Mouse (Mus musculus) neutrophil, adult 5-6 weeks (primary cell): Measurements from ENCODE around the gene Gm48552. TPM values are rescaled to one million over a fixed set of nuclear protein-coding genes. Genes with fewer than 3 reads are reported as not detected.

Source experiments
- ATAC-seq: fragments of 151-379, 151-347 bp; 2 replicates; pipeline ENCODE4 v1.8.0; 2017; ENCODE audit warnings: mild to moderate bottlenecking, moderate TSS enrichment; ENCODE audit not compliant: insufficient number of reproducible peaks, poor library complexity, low FRiP score, severe bottlenecking; ENCODE audit errors: extremely low read depth
- total RNA-seq: library from RNA; stranded (forward); fragments of 200-1000 nt; gene quantifications from 2 replicates; pipeline ENCODE4 v1.2.3, GENCODE M21; 2017

Gene Gm48552
- total RNA-seq, 1 experiment from 2014 or later, result not detected

DNA sequence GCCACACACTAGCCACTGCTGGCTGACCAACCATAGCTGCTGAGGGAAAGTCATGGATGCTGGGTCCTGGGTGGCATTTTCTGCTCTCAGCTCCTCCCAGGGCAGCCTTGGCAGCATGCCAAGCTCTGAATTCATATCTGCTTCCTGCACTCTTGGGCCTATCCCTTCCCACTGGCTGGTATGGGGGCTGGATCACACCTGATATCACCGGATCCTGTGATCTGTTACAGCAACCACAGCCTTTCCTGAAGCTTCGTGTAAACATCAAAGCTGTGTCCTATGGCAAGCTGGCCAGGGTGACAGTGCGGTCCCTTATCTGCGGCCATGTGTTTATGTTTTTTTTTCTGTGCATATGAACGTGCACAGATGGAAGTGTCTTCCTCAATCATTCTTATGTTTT is 6.8 kb upstream of the Gm48552 start:
- no peak for ATAC-seq

DNA sequence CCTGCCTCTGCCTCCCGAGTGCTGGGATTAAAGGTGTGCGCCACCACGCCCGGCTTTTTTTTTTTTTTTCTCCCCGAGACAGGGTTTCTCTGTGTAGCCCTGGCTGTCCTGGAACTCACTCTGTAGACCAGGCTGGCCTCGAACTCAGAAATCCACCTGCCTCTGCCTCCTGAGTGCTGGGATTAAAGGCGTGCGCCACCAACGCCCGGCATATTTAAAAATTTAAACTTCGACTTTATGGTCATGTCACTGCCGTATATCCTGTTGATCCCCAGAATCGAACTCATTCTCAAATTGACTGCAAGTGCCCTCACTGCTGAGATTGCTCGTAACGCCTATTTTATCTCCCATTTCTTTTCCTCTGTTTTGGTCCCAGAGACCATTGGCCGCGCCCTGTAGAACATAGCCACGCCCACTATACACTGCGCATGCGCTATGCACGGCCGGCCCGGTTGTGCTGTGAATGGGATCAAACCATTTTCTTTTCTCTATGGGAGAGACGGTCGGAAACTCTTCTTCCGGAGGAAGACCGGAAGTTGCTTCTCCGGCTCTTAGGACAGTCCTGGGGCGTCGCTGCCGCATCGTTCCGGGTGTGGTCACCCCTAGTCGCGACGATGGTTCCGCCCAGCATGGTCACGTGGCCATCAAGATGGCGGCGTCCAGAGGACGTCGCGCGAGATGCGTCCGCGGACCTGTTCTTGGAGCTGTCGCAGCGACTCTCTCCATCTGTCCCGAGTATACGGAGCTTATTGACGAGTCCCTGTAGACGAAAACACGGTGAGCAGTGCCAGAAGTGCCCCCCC is 4.8 kb upstream of the Gm48552 start, which contains the start of the genes Dohh and Gm48551:
Dohh (plus strand) TSS at position 627 of the 803 bp plus-strand sequence.
Gm48551 (plus strand) TSS at position 665 of the 803 bp plus-strand sequence.
- peak; percentile 95 for ATAC-seq

DNA sequence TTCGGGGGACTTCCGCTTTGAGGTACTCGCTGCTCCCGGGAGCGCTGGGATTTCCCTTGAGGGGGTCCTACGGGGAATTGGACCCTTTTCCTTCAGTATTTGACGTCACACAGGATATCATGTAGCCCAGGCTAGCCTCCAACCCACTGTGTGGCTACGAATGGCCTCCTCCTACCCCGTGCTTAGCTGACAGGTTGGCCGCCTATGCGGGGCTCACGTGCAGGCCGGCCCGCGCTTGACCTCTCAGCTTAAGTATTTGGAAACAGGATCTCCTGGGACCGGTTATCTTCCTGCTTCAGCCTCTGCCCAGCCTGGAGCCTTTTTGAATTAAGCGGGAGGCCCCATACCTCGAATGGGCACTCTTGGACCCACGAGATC is 4.2 kb upstream of the Gm48552 start:
- ATAC-seq, result no peak

DNA sequence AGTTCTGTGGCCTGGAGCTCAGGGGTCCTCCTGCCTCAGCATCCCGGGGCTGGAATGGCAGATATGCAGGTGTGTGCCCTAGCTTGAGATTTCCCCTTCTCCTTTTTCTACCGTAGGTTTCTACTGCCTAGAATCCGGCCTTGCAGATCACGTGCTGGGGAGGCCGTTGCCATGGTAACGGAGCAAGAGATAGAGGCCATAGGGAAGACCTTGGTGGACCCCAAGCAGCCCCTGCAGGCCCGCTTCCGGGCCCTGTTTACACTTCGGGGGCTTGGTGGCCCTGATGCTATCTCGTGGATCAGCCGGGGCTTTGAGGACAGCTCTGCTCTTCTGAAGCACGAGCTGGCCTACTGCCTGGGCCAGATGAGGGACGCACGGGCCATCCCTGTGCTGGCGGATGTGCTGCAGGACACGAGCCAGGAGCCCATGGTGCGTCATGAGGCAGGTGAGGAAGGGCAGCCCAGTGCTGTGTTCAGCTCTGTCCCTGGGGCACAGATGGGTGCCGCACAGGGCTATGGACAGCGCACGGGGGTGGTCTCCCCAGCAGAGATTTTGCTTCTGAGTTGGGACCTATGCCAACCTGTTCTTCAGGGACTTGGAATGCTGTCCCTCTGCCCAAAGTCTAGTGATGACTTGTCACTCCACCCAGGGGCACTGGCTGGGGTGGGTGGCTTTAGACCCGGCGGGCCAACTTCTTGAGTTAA is 3.0 kb upstream of the Gm48552 start:
- ATAC-seq, result no peak

DNA sequence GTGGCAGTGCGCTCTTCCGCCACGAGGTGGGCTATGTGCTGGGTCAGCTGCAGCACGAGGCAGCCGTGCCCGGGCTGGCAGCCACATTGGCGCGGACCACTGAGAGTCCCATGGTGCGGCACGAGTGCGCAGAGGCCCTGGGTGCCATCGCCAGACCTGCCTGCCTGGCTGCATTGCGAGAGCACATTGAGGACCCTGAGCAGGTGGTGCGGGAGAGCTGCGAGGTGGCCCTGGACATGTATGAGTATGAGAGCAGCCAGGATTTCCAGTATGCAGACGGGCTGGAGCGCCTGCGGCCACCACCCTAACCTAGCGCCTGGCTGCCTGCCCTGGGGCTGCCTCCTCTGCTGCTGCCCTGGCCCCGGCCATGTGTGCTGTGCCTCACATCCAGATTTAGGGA is 1.1 kb upstream of the Gm48552 start:
- ATAC-seq, result no peak

DNA sequence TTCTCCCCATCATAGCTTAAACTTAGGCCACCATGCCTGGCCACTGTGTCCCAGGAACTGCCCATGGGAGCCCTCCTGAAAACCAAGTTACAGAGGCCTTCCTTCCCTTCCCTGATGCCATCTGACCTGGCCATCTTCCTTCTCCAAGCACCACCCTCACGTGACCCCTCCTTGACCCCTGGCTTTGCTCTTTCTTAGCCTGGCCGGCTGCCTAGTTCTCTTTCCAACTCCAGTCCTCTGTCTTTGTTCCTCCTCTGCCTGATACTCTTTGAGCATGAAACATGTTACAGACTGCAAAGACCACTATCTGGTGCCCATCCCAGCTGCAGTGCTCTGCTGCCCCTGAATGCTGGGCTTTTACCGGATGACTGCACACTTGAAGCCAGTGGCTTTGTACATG is 568 bp downstream of the Gm48552 start:
- no peak for ATAC-seq

DNA sequence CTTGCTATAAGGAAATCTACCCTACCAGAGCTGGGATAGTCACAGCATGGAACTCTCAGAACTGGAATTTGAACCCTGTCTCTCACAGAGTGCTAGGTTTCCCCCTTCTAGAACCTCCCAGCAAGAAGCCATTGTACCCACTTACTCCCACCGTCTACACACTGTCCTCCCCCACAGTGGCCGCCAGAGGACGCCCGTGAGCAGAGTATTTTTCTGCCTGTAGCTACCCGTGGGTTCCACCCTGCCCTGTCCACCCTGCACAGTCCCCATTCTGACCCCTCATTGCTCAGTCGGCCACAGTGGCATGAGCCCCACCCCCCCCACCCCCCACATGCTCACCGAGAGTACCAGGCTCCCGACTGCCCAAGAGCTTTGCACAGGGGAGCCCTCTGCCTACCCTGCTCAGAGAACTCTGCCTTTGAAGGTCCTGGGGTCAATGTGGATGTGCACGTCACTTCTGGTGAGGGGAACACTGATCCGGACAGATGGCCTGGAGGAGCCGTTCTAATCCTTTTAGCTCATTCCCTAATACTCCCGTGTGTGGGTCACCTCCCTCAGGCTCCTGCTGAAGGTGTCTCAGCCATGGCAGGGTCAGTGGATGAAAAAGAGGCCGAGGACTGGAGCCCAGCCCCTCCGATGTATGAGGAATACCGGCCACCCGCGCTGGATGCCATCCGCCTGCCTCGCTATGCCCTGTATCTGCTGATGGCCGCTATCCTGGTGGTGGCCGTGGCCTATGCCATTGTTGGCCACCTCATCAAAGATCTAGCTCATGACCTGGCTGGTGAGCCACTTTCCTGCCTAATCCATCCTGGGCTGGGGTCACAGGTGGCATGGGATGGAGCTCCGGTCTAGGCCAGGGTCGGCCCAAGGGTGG is 1.2 kb downstream of the Gm48552 start:
- peak; percentile 70 for ATAC-seq

DNA sequence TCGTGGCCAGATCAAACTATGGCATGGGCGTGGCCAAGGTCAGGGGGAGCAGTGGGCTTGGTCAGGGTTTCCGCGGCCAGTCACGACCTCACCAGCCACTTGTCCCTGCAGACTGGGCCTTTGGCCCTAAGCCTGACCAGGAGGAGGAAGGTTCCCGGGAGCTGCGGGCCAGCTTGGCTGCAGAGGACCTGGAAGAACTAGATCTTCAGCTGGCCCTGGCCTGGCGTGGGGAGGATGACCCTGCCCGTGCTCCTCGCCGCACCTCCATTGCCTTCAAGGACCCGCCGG is 1.8 kb downstream of the Gm48552 start:
- ATAC-seq, result no peak

DNA sequence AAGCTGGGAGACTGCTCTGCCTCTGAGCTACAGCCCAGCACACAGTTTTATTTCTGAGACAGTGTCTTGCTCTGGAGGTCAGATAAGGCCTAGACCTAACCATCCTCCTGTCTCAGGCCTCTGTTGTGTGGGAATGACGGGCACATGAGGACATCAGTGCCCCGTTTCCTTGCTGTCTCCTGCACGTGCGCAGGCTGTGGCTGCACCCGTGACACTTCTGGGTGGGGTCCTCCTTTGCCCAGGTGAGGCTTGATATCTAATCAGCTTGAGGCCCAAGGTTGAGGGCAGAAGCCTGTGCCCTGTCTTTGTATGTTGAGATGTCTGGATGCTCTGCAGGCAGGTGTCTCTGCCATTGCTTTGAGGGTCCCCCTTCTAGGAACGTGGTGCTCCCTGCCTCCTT is 3.5 kb downstream of the Gm48552 start:
- ATAC-seq, result no peak

DNA sequence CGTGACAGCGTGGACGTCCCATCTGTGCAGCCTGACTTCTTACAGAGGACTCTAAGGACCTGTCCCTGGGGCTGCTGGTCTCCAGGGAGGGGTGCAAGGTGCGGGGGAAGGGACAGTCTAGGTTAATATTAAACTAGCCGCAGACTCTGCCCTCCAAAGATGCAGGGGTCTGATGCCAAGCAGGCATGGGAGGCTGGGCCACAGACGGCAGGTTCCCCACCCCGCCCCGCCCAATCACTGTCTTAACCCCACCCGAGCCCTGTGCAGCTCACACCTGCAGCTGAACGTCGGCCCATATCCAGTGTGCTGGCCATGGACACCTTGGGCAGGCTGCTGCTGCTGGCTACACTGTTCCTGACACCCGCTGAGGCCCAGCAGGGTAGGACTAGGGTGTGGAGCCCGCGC is 4.0 kb downstream of the Gm48552 start, which contains the start of gene Smim24:
Smim24 (plus strand) TSS at position 271 of the 405 bp plus-strand sequence.
- no peak for ATAC-seq

DNA sequence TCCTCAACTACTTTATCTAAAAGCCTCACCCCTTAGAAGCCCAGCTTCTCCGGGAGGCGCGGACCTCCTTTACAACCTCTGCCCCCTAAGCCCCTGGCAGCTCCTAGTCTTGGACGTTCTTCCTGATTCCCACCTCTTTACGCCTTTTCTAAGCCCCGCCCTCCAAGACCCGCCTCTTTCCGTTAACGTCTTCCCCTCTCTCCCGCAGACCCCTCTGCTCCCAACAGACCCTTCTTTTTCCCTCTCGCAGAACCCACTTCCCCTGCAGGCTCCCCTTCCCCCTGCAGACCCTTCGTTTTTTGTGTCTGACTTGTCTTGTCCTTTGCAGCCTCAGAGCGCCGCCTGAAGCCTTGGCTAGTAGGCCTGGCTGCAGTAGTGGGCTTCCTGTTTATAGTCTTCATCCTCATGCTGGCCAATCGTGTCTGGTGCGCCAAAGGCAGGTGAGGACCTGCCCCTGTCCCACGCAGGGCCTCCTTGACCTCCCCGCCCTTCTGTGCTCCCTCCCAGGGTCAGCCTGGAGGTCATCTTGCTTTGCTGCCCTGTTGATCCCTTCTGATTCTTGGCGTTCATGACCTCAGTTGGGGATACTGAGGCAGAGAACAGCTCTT is 4.8 kb downstream of the Gm48552 start:
- no peak for ATAC-seq

DNA sequence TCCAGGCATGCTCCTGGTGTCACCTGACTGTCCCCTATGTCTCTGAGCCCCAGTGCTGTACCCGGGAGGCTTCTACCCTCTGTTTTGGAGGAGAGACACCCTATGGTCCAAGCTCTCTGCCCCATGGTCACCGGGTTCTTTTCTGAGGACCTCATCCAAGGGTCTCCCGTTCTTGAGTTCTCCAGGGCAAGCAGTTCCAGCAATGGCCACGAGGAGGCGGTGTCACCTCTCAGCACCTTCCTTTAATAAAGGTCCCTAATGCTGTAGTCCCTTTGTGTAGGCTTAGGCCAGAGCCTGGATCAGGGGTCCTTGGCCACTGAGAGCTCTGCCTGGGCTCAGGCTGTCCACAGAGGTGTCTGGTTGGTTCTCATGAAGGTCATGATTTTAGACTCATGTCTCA is 6.3 kb downstream of the Gm48552 start:
- ATAC-seq, result peak; percentile 49

DNA sequence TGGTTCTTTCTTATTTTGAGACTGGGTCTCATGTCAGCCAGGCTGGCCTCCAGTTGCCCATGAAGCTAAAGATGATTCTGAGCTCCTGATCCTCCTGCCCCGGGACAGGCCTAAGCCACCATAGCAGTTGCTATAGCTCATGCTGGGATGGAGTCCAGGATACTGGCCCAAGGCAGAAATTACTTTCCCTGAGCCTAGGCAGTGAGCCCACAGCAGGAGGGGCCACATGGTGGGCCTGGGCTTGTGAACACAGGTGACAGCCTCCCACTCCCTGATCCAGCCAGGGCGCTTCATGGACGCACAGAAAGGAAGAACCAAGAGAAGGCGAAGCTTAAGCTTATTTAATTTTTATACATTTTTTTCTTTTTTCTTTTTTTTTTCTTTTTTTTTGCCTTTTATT is 7.1 kb downstream of the Gm48552 start:
- ATAC-seq, result no peak

DNA sequence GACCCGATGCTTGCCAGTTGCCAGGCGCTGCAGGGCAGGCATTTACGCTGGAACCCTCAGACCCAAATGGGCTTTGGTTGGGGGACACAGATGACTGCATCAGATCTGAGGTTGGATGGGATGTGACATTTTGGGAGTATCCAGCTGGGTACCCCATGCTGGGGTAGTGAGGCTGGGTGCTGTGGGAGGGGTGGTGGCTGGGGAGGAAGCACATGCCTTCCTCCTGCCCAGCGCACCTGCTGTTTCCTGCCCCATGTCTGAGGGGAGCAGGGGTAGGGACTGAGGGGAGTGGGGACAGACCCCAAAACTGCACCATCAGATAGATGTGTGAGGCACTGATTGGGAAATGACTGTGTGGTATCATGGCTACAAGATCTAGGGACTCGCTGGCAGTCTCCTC is 7.9 kb downstream of the Gm48552 start:
- no peak for ATAC-seq

DNA sequence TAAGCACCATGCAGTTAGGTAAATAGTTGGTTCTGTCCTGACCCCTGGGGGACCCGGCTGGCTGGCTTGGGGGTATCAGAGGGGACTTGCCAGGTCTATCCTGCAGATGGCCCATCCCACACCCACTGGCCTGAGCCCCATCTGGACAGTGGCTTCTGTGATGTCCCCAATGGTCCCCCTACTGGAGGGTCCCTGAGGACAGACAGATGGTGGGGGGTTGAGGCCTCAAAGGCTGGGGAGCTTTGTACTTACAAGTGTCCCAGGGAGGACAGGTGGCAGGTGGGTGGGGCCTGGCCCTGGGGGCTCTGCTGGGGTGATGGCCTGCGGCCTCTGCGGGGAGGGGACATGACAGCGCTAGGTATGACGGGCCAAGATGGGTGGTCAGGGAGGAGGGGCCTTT is 10.5 kb downstream of the Gm48552 start:
- no peak for ATAC-seq

DNA sequence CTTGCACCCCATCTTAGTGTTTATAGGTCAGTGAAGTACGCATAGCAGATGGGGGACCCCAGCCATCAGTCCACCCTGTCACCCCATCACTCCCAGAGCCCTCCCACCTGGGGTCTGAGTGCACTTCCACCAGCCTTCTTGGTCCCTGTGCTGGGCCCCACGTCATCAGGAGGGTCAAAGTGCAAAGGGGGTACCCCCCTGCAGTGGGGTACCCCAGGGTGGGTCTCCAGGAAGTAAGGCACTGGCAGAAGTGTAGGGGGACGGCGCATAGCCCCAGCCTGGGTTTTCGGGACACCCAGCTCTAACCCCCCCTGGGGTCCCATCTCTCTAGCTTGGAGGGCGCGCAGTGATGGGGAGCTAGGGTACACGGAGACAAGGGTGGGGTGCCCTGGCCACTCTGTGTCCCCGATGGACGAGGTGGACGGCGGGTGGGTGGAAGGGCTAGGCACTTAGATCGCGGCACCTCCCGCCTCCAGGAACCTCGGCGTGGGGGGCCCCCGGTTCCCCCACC is 11.0 kb downstream of the Gm48552 start:
- no peak for ATAC-seq

DNA sequence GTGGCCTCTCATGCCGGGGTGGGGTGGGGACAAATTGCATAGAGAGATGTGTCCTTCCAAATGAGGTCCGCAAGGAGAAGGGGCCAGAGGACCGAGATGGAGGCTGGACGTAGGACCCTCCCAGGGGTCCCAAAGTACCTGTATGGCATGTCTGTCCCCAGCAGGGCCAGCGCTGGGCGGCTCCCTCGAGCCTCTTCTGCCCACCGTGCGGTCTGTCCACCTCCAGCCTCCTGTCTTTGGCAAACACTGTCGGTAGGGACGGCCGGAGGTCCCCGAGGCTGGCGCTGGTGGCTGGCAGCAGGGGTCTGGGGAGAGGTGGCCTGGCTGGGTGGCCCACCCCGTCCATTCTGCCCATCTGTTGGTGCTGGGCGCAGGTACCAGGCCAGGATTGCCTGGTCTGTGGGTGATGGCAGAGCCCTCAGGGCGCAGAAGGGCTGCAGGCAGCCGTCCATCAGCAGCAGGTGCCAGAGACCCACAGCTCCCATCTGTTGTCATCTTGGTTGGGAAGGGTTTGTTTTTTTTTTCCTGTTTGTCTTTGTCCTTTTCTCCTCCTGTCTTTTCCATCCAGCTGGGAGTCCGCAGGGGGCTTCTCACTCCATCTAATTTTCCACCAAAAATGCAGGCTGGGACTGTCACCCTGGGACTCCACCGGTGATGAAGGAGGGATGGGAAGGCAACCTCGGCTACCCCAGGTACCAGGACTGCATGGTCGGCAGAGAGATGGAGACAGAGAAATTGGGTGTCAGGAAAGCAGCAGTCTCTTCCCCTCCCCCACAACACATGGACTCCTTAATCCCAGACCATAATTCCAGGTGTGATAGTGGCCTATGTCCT is 11.8 kb downstream of the Gm48552 start:
- no peak for ATAC-seq

DNA sequence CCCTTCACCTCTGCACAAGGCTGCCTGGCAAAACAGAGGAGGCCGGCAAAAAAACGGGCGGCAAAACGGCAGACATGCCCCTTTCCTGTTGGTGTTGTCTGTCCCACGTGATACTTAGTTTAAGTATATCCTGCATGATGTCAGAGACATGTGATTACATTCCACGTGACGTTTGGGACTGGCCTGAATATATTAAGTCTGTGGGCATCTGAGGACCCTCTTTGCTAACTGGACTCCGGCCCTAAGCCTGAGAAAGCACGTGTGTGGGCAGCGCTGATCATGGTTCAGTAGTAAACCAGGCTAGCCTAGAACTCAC is 12.4 kb downstream of the Gm48552 start:
- ATAC-seq, result no peak
